Mouse (Mus musculus): Measurements from ENCODE around the gene Pex6.

- TF ChIP-seq POLR2A (IDR thresholded peaks at IDR 0.05; ENCODE audit: borderline replicate concordance, control insufficient read depth, low read depth, low read length) (no peak), CTCF (IDR thresholded peaks at IDR 0.05; ENCODE audit: control insufficient read depth, insufficient read depth, low read length) (no peak)
These were observed 14.7 kb downstream of the Pex6 start for GRCm38 (mm10) chr17:46725731-46726645.

Data from bone marrow, adult 2 months (tissue).